Mouse (Mus musculus): ENCODE measurements around the gene Hoxd4. TPM values are rescaled to one million over a fixed set of nuclear protein-coding genes. Genes with fewer than 3 reads are reported as not detected.

Gene Hoxd4
- polyA plus RNA-seq, 1 experiment from 2014 or later: 4.7 TPM

- peaks cover 19% of the 10 kb centered on the region for H3K36me3 ChIP-seq (ENCODE audit: control insufficient read depth, insufficient read depth, low read length)
- no peaks in the 10 kb centered on the region for H3K27me3 ChIP-seq (ENCODE audit: control insufficient read depth, insufficient read depth, low read length)
- H3K9ac ChIP-seq (replicated peaks; ENCODE audit: low read depth, low read length): peak overlapping the region; percentile 46
- peak overlapping the region; percentile 83 for H3K27ac ChIP-seq (ENCODE audit: low read depth, low read length)
- H3K4me2 ChIP-seq (ENCODE audit: low read depth, low read length): peak overlapping the region; percentile 68
- H3K4me3 ChIP-seq (ENCODE audit: low read depth, low read length): peak overlapping the region; percentile 34
- ATAC-seq (ENCODE audit: low read depth): peak; percentile 15; the same call in 1 of the 2 replicates
- H3K4me1 ChIP-seq (ENCODE audit: control insufficient read depth, insufficient read depth, low read length): peaks cover 87% of the 10 kb centered on the region
- H3K9me3 ChIP-seq (ENCODE audit: control insufficient read depth, low read length): no peaks in the 10 kb centered on the region
- WGBS: 2% methylated on average over 33 of the region's 43 CpGs
Observed at GRCm38 (mm10) chr2:74726973-74727639, 15.4 kb downstream of the Hoxd4 start.

GRCm38 (mm10) chr2:74727640-74728302, 16.0 kb downstream of the Hoxd4 start:
- Histone ChIP-seq H3K27me3 (ENCODE audit: control insufficient read depth, insufficient read depth, low read length) (no peaks in the 10 kb centered on the region), H3K36me3 (ENCODE audit: control insufficient read depth, insufficient read depth, low read length) (peaks cover 19% of the 10 kb centered on the region), H3K4me2 (ENCODE audit: low read depth, low read length) (peak overlapping the region; percentile 68), H3K9ac (replicated peaks; ENCODE audit: low read depth, low read length) (peak overlapping the region; percentile 46), H3K9me3 (ENCODE audit: control insufficient read depth, low read length) (no peaks in the 10 kb centered on the region), H3K4me1 (ENCODE audit: control insufficient read depth, insufficient read depth, low read length) (peaks cover 87% of the 10 kb centered on the region), H3K4me3 (ENCODE audit: low read depth, low read length) (peak overlapping the region; percentile 34), H3K27ac (ENCODE audit: low read depth, low read length) (peak overlapping the region; percentile 83)
- peak; percentile 47; the same call in 1 of the 2 replicates for ATAC-seq (ENCODE audit: low read depth)
- 3% methylated on average over 25 of the region's 25 CpGs for WGBS

- 11% methylated on average over 13 of the region's 13 CpGs for WGBS
- Histone ChIP-seq H3K4me1 (ENCODE audit: control insufficient read depth, insufficient read depth, low read length) (peaks cover 85% of the 10 kb centered on the region), H3K27ac (ENCODE audit: low read depth, low read length) (peak overlapping the region; percentile 83), H3K4me2 (ENCODE audit: low read depth, low read length) (peak overlapping the region; percentile 68), H3K27me3 (ENCODE audit: control insufficient read depth, insufficient read depth, low read length) (no peaks in the 10 kb centered on the region), H3K9ac (replicated peaks; ENCODE audit: low read depth, low read length) (peak overlapping the region; percentile 46), H3K4me3 (ENCODE audit: low read depth, low read length) (peak overlapping the region; percentile 34), H3K36me3 (ENCODE audit: control insufficient read depth, insufficient read depth, low read length) (peaks cover 19% of the 10 kb centered on the region), H3K9me3 (ENCODE audit: control insufficient read depth, low read length) (no peaks in the 10 kb centered on the region)
- ATAC-seq (ENCODE audit: low read depth): no peak
Observed at GRCm38 (mm10) chr2:74728303-74728680, 16.6 kb downstream of the Hoxd4 start.

- Histone ChIP-seq H3K9ac (replicated peaks; ENCODE audit: low read depth, low read length) (no peak overlapping the region; the same call in 1 of the 2 replicates), H3K4me1 (ENCODE audit: control insufficient read depth, insufficient read depth, low read length) (peaks cover 83% of the 10 kb centered on the region), H3K4me2 (ENCODE audit: low read depth, low read length) (peak overlapping the region; percentile 29; the same call in 1 of the 2 replicates), H3K4me3 (ENCODE audit: low read depth, low read length) (no peak overlapping the region), H3K27ac (ENCODE audit: low read depth, low read length) (peak overlapping the region; percentile 92), H3K9me3 (ENCODE audit: control insufficient read depth, low read length) (no peaks in the 10 kb centered on the region), H3K27me3 (ENCODE audit: control insufficient read depth, insufficient read depth, low read length) (no peaks in the 10 kb centered on the region), H3K36me3 (ENCODE audit: control insufficient read depth, insufficient read depth, low read length) (peaks cover 22% of the 10 kb centered on the region)
- ATAC-seq (ENCODE audit: low read depth): no peak
- 11% methylated on average over 8 of the region's 8 CpGs for WGBS
Observed at GRCm38 (mm10) chr2:74730331-74730730, 18.6 kb downstream of the Hoxd4 start.

GRCm38 (mm10) chr2:74731055-74731454, 19.3 kb downstream of the Hoxd4 start:
- Histone ChIP-seq H3K27ac (ENCODE audit: low read depth, low read length) (peak overlapping the region; percentile 92; the same call in 1 of the 2 replicates), H3K4me1 (ENCODE audit: control insufficient read depth, insufficient read depth, low read length) (peaks cover 83% of the 10 kb centered on the region), H3K9ac (replicated peaks; ENCODE audit: low read depth, low read length) (no peak overlapping the region; the same call in 1 of the 2 replicates), H3K36me3 (ENCODE audit: control insufficient read depth, insufficient read depth, low read length) (peaks cover 22% of the 10 kb centered on the region), H3K4me2 (ENCODE audit: low read depth, low read length) (peak overlapping the region; percentile 66; the same call in 1 of the 2 replicates), H3K9me3 (ENCODE audit: control insufficient read depth, low read length) (no peaks in the 10 kb centered on the region), H3K4me3 (ENCODE audit: low read depth, low read length) (peak overlapping the region; percentile 1; the same call in 1 of the 2 replicates), H3K27me3 (ENCODE audit: control insufficient read depth, insufficient read depth, low read length) (no peaks in the 10 kb centered on the region)
- ATAC-seq (ENCODE audit: low read depth): no peak

- H3K4me3 ChIP-seq (ENCODE audit: low read depth, low read length): peak overlapping the region; percentile 28
- H3K9ac ChIP-seq (replicated peaks; ENCODE audit: low read depth, low read length): peak overlapping the region; percentile 62
- peaks cover 18% of the 10 kb centered on the region for H3K36me3 ChIP-seq (ENCODE audit: control insufficient read depth, insufficient read depth, low read length)
- 2% methylated on average over 9 of the region's 9 CpGs for WGBS
- no peaks in the 10 kb centered on the region for H3K27me3 ChIP-seq (ENCODE audit: control insufficient read depth, insufficient read depth, low read length)
- H3K9me3 ChIP-seq (ENCODE audit: control insufficient read depth, low read length): no peaks in the 10 kb centered on the region
- ATAC-seq (ENCODE audit: low read depth): no peak
- H3K27ac ChIP-seq (ENCODE audit: low read depth, low read length): peak overlapping the region; percentile 92
- peak overlapping the region; percentile 66 for H3K4me2 ChIP-seq (ENCODE audit: low read depth, low read length)
- H3K4me1 ChIP-seq (ENCODE audit: control insufficient read depth, insufficient read depth, low read length): peaks cover 83% of the 10 kb centered on the region
Observed at GRCm38 (mm10) chr2:74731799-74732512, 20.2 kb downstream of the Hoxd4 start.

GRCm38 (mm10) chr2:74732513-74733316, 21.0 kb downstream of the Hoxd4 start:
- ATAC-seq (ENCODE audit: low read depth): no peak
- H3K27me3 ChIP-seq (ENCODE audit: control insufficient read depth, insufficient read depth, low read length): no peaks in the 10 kb centered on the region
- H3K4me3 ChIP-seq (ENCODE audit: low read depth, low read length): peak overlapping the region; percentile 28
- peaks cover 18% of the 10 kb centered on the region for H3K36me3 ChIP-seq (ENCODE audit: control insufficient read depth, insufficient read depth, low read length)
- H3K9ac ChIP-seq (replicated peaks; ENCODE audit: low read depth, low read length): peak overlapping the region; percentile 62
- under 1% methylated on average over 52 of the region's 52 CpGs for WGBS
- H3K4me1 ChIP-seq (ENCODE audit: control insufficient read depth, insufficient read depth, low read length): peaks cover 83% of the 10 kb centered on the region
- peak overlapping the region; percentile 66 for H3K4me2 ChIP-seq (ENCODE audit: low read depth, low read length)
- H3K9me3 ChIP-seq (ENCODE audit: control insufficient read depth, low read length): no peaks in the 10 kb centered on the region
- peak overlapping the region; percentile 92 for H3K27ac ChIP-seq (ENCODE audit: low read depth, low read length)

- WGBS: under 1% methylated on average over 16 of the region's 16 CpGs
- H3K9me3 ChIP-seq (ENCODE audit: control insufficient read depth, low read length): no peaks in the 10 kb centered on the region
- no peaks in the 10 kb centered on the region for H3K27me3 ChIP-seq (ENCODE audit: control insufficient read depth, insufficient read depth, low read length)
- peaks cover 14% of the 10 kb centered on the region for H3K36me3 ChIP-seq (ENCODE audit: control insufficient read depth, insufficient read depth, low read length)
- peak overlapping the region; percentile 62 for H3K9ac ChIP-seq (replicated peaks; ENCODE audit: low read depth, low read length)
- H3K4me3 ChIP-seq (ENCODE audit: low read depth, low read length): no peak overlapping the region; the same call in none of the 2 replicates
- H3K4me2 ChIP-seq (ENCODE audit: low read depth, low read length): peak overlapping the region; percentile 66
- H3K27ac ChIP-seq (ENCODE audit: low read depth, low read length): peak overlapping the region; percentile 92
- peaks cover 83% of the 10 kb centered on the region for H3K4me1 ChIP-seq (ENCODE audit: control insufficient read depth, insufficient read depth, low read length)
- peak; percentile 47; the same call in 1 of the 2 replicates for ATAC-seq (ENCODE audit: low read depth)
Observed at GRCm38 (mm10) chr2:74733317-74733661, 21.6 kb downstream of the Hoxd4 start.
